Mouse (Mus musculus): ENCODE measurements around the gene Lrg1.

DNA sequence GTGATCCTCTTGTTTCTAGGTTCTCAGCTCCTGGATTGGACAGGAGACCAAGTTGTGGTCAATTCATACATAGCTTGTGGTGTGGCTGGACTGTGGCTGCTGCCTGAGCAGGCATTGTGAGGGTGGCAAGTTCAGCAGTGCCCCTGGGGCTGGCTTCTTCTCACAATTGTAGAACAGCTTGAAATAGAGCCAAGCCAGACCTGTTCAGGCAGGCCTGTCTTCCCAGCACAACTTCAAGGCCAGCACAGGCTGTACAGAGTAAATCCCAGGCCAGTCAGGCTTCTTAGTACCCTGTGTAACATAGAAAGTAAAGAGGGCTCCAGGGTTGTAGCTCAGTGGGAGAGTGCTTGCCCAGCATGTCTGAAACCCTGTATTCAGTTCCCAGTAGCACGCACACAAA, 29.0 kb downstream of the Lrg1 start:
- no peak for TF ChIP-seq POLR2A (IDR thresholded peaks at IDR 0.05; ENCODE audit: control insufficient read depth in 1 of 2, insufficient read depth in 1 of 2, low read depth in 1 of 2, low read length in 2 of 2, poor library complexity in 1 of 2)
- no peak for TF ChIP-seq CTCF (IDR thresholded peaks at IDR 0.05 in 2 of 3, conservative IDR thresholded peaks at IDR 0.05 in 1 of 3; ENCODE audit: control insufficient read depth in 1 of 3, insufficient read depth in 1 of 3, low read depth in 2 of 3, low read length in 3 of 3, poor library complexity in 1 of 3, severe bottlenecking in 1 of 3)
- TF ChIP-seq ETS1 (IDR thresholded peaks at IDR 0.05; ENCODE audit: low read depth, low read length): no peak
